Mouse (Mus musculus) C2C12 (cell line): ENCODE measurements around the gene Vash2.

Source experiments
- CTCF ChIP-seq: IDR thresholded peaks from one replicate; pipeline ENCODE4 v1.5.1; 2011; ENCODE audit not compliant: control insufficient read depth, insufficient read depth, insufficient read length
- MAX ChIP-seq: IDR thresholded peaks from one replicate; pipeline ENCODE4 v1.6.1; 2011; ENCODE audit warnings: mild to moderate bottlenecking, control low read depth
- USF1 ChIP-seq: IDR thresholded peaks from one replicate; pipeline ENCODE4 v1.6.1; 2011; ENCODE audit warnings: low read depth, mild to moderate bottlenecking, control low read depth, moderate library complexity

- TF ChIP-seq CTCF: no peak
- TF ChIP-seq MAX: no peak
- TF ChIP-seq USF1: no peak
Observed at GRCm38 (mm10) chr1:190918938-190919337, 60.2 kb downstream of the Vash2 start.
